12 mouse cellular contexts compared by ENCODE assay signal in genomic region chr12:35495195-35495594, GRCm38 (mm10). TPM values are rescaled to one million over a fixed set of nuclear protein-coding genes. Genes with fewer than 3 reads are reported as not detected.
A peak's percentile ranks its signal among the peaks of the same experiment; 100 is the strongest.
DNase-seq lines count a peak whose midpoint lies in the region; ATAC-seq and TF ChIP-seq lines count a peak whose summit lies in the region.
"Had no signal": no experiment of that assay in that cellular context is flagged by ENCODE, and none has a peak within 500 bp of the region (broad histone marks: within the 10 kb centered on the region; RNA-seq: fewer than 3 reads in every experiment).

No protein-coding gene starts in this region.

- DNase-seq in embryonic facial prominence, embryonic 10.5 days (ENCODE audit: low spot score) = no peak
- DNase-seq in kidney, postnatal 14 days = peak; percentile 8
- no peak for DNase-seq in kidney, adult 9 months
- peak; percentile 81 for DNase-seq in limb, embryonic 14.5 days (ENCODE audit: low spot score)
- no peak for DNase-seq in cerebellum, adult 9-10 months
- DNase-seq in hindbrain, embryonic 11.5 days (ENCODE audit: low spot score) = no peak
- DNase-seq: cerebellum, adult 11 months; spleen, adult 18-20 months had no signal

- no peak overlapping the region for H3K27ac ChIP-seq in embryonic facial prominence, embryonic 13.5 days
- H3K27ac ChIP-seq in embryonic facial prominence, embryonic 10.5 days (replicated peaks) = no peak overlapping the region
- no peak overlapping the region for H3K27ac ChIP-seq in heart, embryonic 16.5 days (ENCODE audit: low read length)
- H3K27ac ChIP-seq in limb, embryonic 14.5 days (replicated peaks; ENCODE audit: low read depth, low read length) = no peak overlapping the region
- H3K27ac ChIP-seq in hindbrain, embryonic 11.5 days (ENCODE audit: low read depth, low read length) = no peak overlapping the region
- H3K27ac ChIP-seq: midbrain, embryonic 15.5 days; neural tube, embryonic 12.5 days had no signal

- H3K4me1 ChIP-seq in embryonic facial prominence, embryonic 13.5 days = no peaks in the 10 kb centered on the region
- no peaks in the 10 kb centered on the region for H3K4me1 ChIP-seq in embryonic facial prominence, embryonic 10.5 days
- no peaks in the 10 kb centered on the region for H3K4me1 ChIP-seq in heart, embryonic 16.5 days (ENCODE audit: control insufficient read depth, insufficient read depth, low read length)
- H3K4me1 ChIP-seq in limb, embryonic 14.5 days (ENCODE audit: control insufficient read depth, insufficient read depth, low read length) = peaks cover 15% of the 10 kb centered on the region
- H3K4me1 ChIP-seq in hindbrain, embryonic 11.5 days (replicated peaks; ENCODE audit: control insufficient read depth, insufficient read depth, low read length) = no peaks in the 10 kb centered on the region
- H3K4me1 ChIP-seq: midbrain, embryonic 15.5 days; neural tube, embryonic 12.5 days had no signal

- TF ChIP-seq POLR2A in limb, embryonic 14.5 days (IDR thresholded peaks at IDR 0.05; ENCODE audit: borderline replicate concordance, extremely low read depth, insufficient read depth, insufficient read length) = no peak

- no peaks in the 10 kb centered on the region for H3K9me3 ChIP-seq in embryonic facial prominence, embryonic 13.5 days
- H3K9me3 ChIP-seq in embryonic facial prominence, embryonic 10.5 days = no peaks in the 10 kb centered on the region
- H3K9me3 ChIP-seq in heart, embryonic 16.5 days (replicated peaks; ENCODE audit: control insufficient read depth, low read length) = no peaks in the 10 kb centered on the region
- H3K9me3 ChIP-seq in limb, embryonic 14.5 days (ENCODE audit: control insufficient read depth, low read length) = no peaks in the 10 kb centered on the region
- H3K9me3 ChIP-seq in hindbrain, embryonic 11.5 days (ENCODE audit: control insufficient read depth, low read length) = no peaks in the 10 kb centered on the region
- H3K9me3 ChIP-seq: midbrain, embryonic 15.5 days; neural tube, embryonic 12.5 days had no signal

- no peak overlapping the region for H3K4me3 ChIP-seq in embryonic facial prominence, embryonic 13.5 days
- H3K4me3 ChIP-seq in embryonic facial prominence, embryonic 10.5 days = no peak overlapping the region
- no peak overlapping the region for H3K4me3 ChIP-seq in heart, embryonic 16.5 days (ENCODE audit: low read length)
- H3K4me3 ChIP-seq in limb, embryonic 14.5 days (replicated peaks; ENCODE audit: low read length) = no peak overlapping the region
- H3K4me3 ChIP-seq in hindbrain, embryonic 11.5 days (ENCODE audit: low read depth, low read length) = no peak overlapping the region
- H3K4me3 ChIP-seq: midbrain, embryonic 15.5 days; neural tube, embryonic 12.5 days had no signal

- no peak overlapping the region for H3K4me2 ChIP-seq in embryonic facial prominence, embryonic 13.5 days
- H3K4me2 ChIP-seq in heart, embryonic 16.5 days (ENCODE audit: low read depth, low read length) = no peak overlapping the region
- H3K4me2 ChIP-seq in limb, embryonic 14.5 days (replicated peaks; ENCODE audit: low read depth, low read length, severe bottlenecking) = no peak overlapping the region
- H3K4me2 ChIP-seq in hindbrain, embryonic 11.5 days (replicated peaks; ENCODE audit: low read depth, low read length) = no peak overlapping the region
- H3K4me2 ChIP-seq: midbrain, embryonic 15.5 days; neural tube, embryonic 12.5 days had no signal

- H3K9ac ChIP-seq in embryonic facial prominence, embryonic 13.5 days = no peak overlapping the region
- H3K9ac ChIP-seq in heart, embryonic 16.5 days (ENCODE audit: low read length) = no peak overlapping the region
- no peak overlapping the region for H3K9ac ChIP-seq in limb, embryonic 14.5 days (ENCODE audit: low read depth, low read length, severe bottlenecking)
- H3K9ac ChIP-seq in hindbrain, embryonic 11.5 days (ENCODE audit: low read depth, low read length) = no peak overlapping the region
- H3K9ac ChIP-seq: midbrain, embryonic 15.5 days; neural tube, embryonic 12.5 days had no signal

- H3K36me3 ChIP-seq in embryonic facial prominence, embryonic 13.5 days = no peaks in the 10 kb centered on the region
- no peaks in the 10 kb centered on the region for H3K36me3 ChIP-seq in embryonic facial prominence, embryonic 10.5 days (replicated peaks)
- H3K36me3 ChIP-seq in heart, embryonic 16.5 days (ENCODE audit: control insufficient read depth, insufficient read depth) = no peaks in the 10 kb centered on the region
- no peaks in the 10 kb centered on the region for H3K36me3 ChIP-seq in limb, embryonic 14.5 days (ENCODE audit: control insufficient read depth, insufficient read depth, low read length)
- H3K36me3 ChIP-seq in hindbrain, embryonic 11.5 days (ENCODE audit: control insufficient read depth, insufficient read depth, low read length) = no peaks in the 10 kb centered on the region
- H3K36me3 ChIP-seq: midbrain, embryonic 15.5 days; neural tube, embryonic 12.5 days had no signal

- ATAC-seq in embryonic facial prominence, embryonic 13.5 days (ENCODE audit: insufficient number of reproducible peaks, insufficient read depth, low FRiP score, low TSS enrichment, low read depth) = 0 out of 2 replicates have a peak, but pooled peaks have one; percentile 20
- peak; percentile 58 for ATAC-seq in heart, embryonic 16.5 days (replicated peaks; ENCODE audit: extremely low read depth, insufficient read depth, low FRiP score)
- ATAC-seq in limb, embryonic 14.5 days (ENCODE audit: low FRiP score, low read depth) = peak; percentile 91
- ATAC-seq in hindbrain, embryonic 11.5 days (ENCODE audit: low FRiP score) = no peak
- ATAC-seq: midbrain, embryonic 15.5 days had no signal

- 43% methylated on average over 4 of the region's 4 CpGs for WGBS in embryonic facial prominence, embryonic 13.5 days
- WGBS in embryonic facial prominence, embryonic 10.5 days = 68% methylated on average over 4 of the region's 4 CpGs
- WGBS in heart, embryonic 16.5 days = 58% methylated on average over 4 of the region's 4 CpGs
- 32% methylated on average over 4 of the region's 4 CpGs for WGBS in limb, embryonic 14.5 days
- WGBS in hindbrain, embryonic 11.5 days = 70% methylated on average over 4 of the region's 4 CpGs

- H3K27me3 ChIP-seq in embryonic facial prominence, embryonic 13.5 days = peaks cover 4% of the 10 kb centered on the region; the same call in 1 of the 2 replicates
- no peaks in the 10 kb centered on the region for H3K27me3 ChIP-seq in embryonic facial prominence, embryonic 10.5 days (replicated peaks; ENCODE audit: low read depth, poor library complexity, severe bottlenecking)
- H3K27me3 ChIP-seq in heart, embryonic 16.5 days (ENCODE audit: control insufficient read depth, insufficient read depth, low read length) = no peaks in the 10 kb centered on the region
- no peaks in the 10 kb centered on the region for H3K27me3 ChIP-seq in limb, embryonic 14.5 days (ENCODE audit: control insufficient read depth, insufficient read depth, low read length)
- H3K27me3 ChIP-seq in hindbrain, embryonic 11.5 days (ENCODE audit: control insufficient read depth, insufficient read depth, low read length) = no peaks in the 10 kb centered on the region
- H3K27me3 ChIP-seq: midbrain, embryonic 15.5 days; neural tube, embryonic 12.5 days had no signal

RNA-seq across cellular contexts. Expression of gene Ahr, which starts 39.6 kb away (rescaled TPM):
- polyA plus RNA-seq in embryonic facial prominence, embryonic 13.5 days (2015; fragmentation: Nextera tagmentation; extraction: Ambion mirVana) = 12.1 and 16.3 TPM in 2 replicates
- polyA plus RNA-seq in embryonic facial prominence, embryonic 10.5 days (2016; fragmentation: Nextera tagmentation; extraction: Ambion mirVana) = 1.6 and 1.8 TPM in 2 replicates
- 4.1 and 4.2 TPM in 2 replicates for polyA plus RNA-seq in heart, embryonic 16.5 days (2015; fragmentation: Nextera tagmentation; extraction: Ambion mirVana)
- polyA plus RNA-seq in limb, embryonic 14.5 days (2012; rRNA removed) = 10.2 and 10.7 TPM in 2 replicates
- 19.5 and 23.7 TPM in 2 replicates for polyA plus RNA-seq in limb, embryonic 14.5 days (2014; fragmentation: Nextera tagmentation; extraction: Ambion mirVana)
- polyA plus RNA-seq in hindbrain, embryonic 11.5 days (2014; fragmentation: Nextera tagmentation; extraction: Ambion mirVana) = 3.4 and 4.3 TPM in 2 replicates

Comparison
In these comparisons a context has a peak if more than half of its experiments do, and no peak if none do; other contexts are left out.
1. DNase-seq: peak in kidney, postnatal 14 days (single experiment) and limb, embryonic 14.5 days (single experiment); none in embryonic facial prominence, embryonic 10.5 days (single experiment), kidney, adult 9 months (single experiment), cerebellum, adult 9-10 months (single experiment) and hindbrain, embryonic 11.5 days (single experiment).